Mouse (Mus musculus): ENCODE data around the gene Bmp10. TPM values are rescaled to one million over a fixed set of nuclear protein-coding genes. Genes with fewer than 3 reads are reported as not detected.
A peak's percentile ranks its signal among the peaks of the same experiment; 100 is the strongest.

Gene Bmp10
- total and polyA plus RNA-seq, 3 experiments = 51.0 to 60.1 (median 53.8) TPM

DNA sequence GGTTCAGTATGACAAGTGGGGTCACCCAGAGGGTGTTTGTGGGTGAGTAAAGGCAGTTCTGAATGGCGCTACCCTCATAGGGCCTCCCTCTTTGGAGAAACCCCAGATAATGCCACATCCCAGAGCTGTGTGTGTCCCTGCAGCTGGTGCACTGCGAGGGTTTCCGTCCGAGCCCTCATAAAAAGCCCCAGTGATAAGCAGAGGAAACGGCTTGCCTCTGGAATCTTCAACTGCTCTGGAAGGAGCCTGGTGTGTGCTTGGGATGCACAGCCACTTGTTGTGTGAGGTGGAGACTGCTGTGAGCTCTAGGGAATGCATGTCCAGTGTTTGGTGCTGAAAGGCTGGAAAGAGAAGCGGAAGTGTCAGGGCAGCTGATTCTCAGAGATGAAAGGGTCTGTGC, 27.3 kb upstream of the Bmp10 start:
- no peak overlapping the region for H3K4me3 ChIP-seq
- H3K27me3 ChIP-seq (ENCODE audit: control insufficient read depth, insufficient read depth, low read length) = no peaks in the 10 kb centered on the region
- no peak overlapping the region for H3K9ac ChIP-seq (ENCODE audit: low read depth, low read length)
- no peaks in the 10 kb centered on the region for H3K79me2 ChIP-seq (replicated peaks; ENCODE audit: control insufficient read depth, insufficient read depth, low read length)
- no peak for TF ChIP-seq CTCF (IDR thresholded peaks at IDR 0.05)
- TF ChIP-seq EP300 (IDR thresholded peaks at IDR 0.05; ENCODE audit: insufficient read depth, low read depth, low read length) = no peak
- TF ChIP-seq POLR2A (IDR thresholded peaks at IDR 0.05; ENCODE audit: insufficient read depth, low read depth, low read length) = no peak
- no peaks in the 10 kb centered on the region for H3K36me3 ChIP-seq (ENCODE audit: control insufficient read depth, insufficient read depth, low read length)
- peaks cover 2% of the 10 kb centered on the region for H3K4me1 ChIP-seq (ENCODE audit: control insufficient read depth, insufficient read depth, low read length)
- no peak for DNase-seq
- H3K27ac ChIP-seq = no peak overlapping the region
- WGBS = 25% methylated on average over 6 of the region's 6 CpGs
- intact Hi-C loops (cut with DNase I) = no loop called here

DNA sequence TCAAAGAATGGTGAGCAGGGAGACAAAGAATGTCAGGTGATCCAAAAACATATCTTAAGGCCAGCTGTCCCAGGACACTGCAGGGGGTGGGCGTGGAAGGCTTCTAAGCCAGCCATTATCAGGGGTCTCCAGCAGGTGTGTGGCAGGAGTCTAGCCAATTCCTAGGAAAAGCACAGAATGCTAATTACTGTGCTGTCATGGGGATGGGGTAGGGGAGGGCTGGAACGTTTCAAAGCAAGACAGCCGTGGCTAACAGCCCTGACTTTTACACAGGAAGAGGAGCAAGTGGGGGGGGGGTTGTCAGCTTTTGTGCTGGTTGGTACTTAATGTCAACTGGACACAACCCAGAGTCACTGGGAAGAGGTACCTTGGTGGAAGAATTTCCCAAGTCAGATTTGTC, 16.8 kb upstream of the Bmp10 start:
- no peaks in the 10 kb centered on the region for H3K4me1 ChIP-seq (ENCODE audit: control insufficient read depth, insufficient read depth, low read length)
- H3K79me2 ChIP-seq (replicated peaks; ENCODE audit: control insufficient read depth, insufficient read depth, low read length) = no peaks in the 10 kb centered on the region
- no peak overlapping the region for H3K4me3 ChIP-seq
- H3K9ac ChIP-seq (ENCODE audit: low read depth, low read length) = no peak overlapping the region
- H3K27ac ChIP-seq = no peak overlapping the region
- TF ChIP-seq CTCF (IDR thresholded peaks at IDR 0.05) = no peak
- TF ChIP-seq EP300 (IDR thresholded peaks at IDR 0.05; ENCODE audit: insufficient read depth, low read depth, low read length) = no peak
- intact Hi-C loops (cut with DNase I) = no loop called here
- no peaks in the 10 kb centered on the region for H3K27me3 ChIP-seq (ENCODE audit: control insufficient read depth, insufficient read depth, low read length)
- 44% methylated on average over 3 of the region's 3 CpGs for WGBS
- no peaks in the 10 kb centered on the region for H3K36me3 ChIP-seq (ENCODE audit: control insufficient read depth, insufficient read depth, low read length)
- no peak for DNase-seq

DNA sequence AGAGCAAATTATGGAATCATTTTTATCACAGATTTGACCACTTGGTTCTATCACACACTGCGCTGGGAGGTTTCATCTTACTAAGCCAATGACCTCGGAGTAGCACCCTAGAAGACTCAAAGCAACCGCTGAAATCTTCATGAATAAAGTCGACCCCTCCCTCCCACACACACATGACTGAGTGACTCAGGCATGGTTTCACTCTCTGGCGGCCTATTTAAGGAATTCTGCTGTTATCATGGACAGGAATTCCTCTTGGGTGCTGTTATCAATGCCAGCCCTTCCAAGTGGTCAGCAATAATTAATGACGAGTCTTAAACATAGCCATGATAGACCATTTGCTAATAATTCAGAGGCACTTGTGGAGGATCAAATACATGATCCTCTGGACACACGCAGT, 6.5 kb upstream of the Bmp10 start:
- Histone ChIP-seq H3K79me2 (replicated peaks; ENCODE audit: control insufficient read depth, insufficient read depth, low read length) (no peaks in the 10 kb centered on the region), H3K27ac (no peak overlapping the region), H3K27me3 (ENCODE audit: control insufficient read depth, insufficient read depth, low read length) (no peaks in the 10 kb centered on the region; the same call in 1 of the 2 replicates), H3K4me3 (no peak overlapping the region), H3K36me3 (ENCODE audit: control insufficient read depth, insufficient read depth, low read length) (no peaks in the 10 kb centered on the region), H3K9ac (ENCODE audit: low read depth, low read length) (no peak overlapping the region), H3K4me1 (ENCODE audit: control insufficient read depth, insufficient read depth, low read length) (peaks cover 3% of the 10 kb centered on the region)
- no peak for TF ChIP-seq POLR2A (IDR thresholded peaks at IDR 0.05; ENCODE audit: insufficient read depth, low read depth, low read length)
- TF ChIP-seq CTCF (IDR thresholded peaks at IDR 0.05) = no peak
- no peak for TF ChIP-seq EP300 (IDR thresholded peaks at IDR 0.05; ENCODE audit: insufficient read depth, low read depth, low read length)
- no peak for DNase-seq
- intact Hi-C loops (cut with DNase I) = no loop called here
- 27% methylated on average over 7 of the region's 7 CpGs for WGBS

DNA sequence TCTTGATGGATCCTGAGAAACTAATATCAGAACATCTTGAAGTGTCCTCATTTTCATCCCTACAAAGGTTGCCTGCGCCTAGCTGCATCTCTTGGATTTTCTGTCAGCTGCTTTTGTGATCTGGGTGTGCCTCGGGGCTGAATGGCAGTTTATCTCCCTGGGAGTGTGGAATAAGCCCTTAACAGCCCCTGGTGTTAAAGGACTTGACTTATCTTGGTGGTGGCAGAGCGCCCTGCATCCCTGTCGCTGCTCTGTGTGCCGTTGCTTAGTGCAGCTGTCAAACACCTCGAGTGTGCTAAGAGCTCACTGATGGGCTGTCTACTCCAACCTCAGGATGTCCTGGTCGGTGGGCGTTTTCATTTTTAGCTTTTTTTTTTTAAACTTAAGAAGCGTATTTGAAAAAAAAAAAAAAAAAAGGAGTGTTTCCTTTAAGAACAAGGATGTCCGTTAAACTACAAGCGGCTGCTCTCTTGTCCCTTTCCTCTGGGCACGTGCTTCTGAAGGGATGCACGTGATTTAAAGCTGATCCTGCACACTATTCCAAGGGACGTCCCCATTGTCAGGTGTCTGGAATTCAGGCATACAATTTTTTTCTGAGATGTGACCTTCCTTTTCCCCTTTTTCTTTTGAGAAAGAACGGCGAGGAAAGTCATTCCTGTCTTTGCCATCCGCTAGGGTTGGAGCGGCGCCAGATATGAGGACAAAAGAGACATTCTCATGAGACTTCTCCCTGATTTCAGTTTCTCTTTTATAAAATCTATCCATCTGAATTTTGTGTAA, 4.6 kb upstream of the Bmp10 start:
- WGBS = 14% methylated on average over 19 of the region's 19 CpGs
- Histone ChIP-seq H3K4me3 (peak overlapping the region; percentile 23), H3K27me3 (ENCODE audit: control insufficient read depth, insufficient read depth, low read length) (no peaks in the 10 kb centered on the region; the same call in 1 of the 2 replicates), H3K27ac (no peak overlapping the region), H3K79me2 (replicated peaks; ENCODE audit: control insufficient read depth, insufficient read depth, low read length) (no peaks in the 10 kb centered on the region), H3K9ac (ENCODE audit: low read depth, low read length) (no peak overlapping the region), H3K36me3 (ENCODE audit: control insufficient read depth, insufficient read depth, low read length) (no peaks in the 10 kb centered on the region), H3K4me1 (ENCODE audit: control insufficient read depth, insufficient read depth, low read length) (peaks cover 3% of the 10 kb centered on the region)
- DNase-seq = peak in 1 of 2 experiments; percentile 23
- intact Hi-C loops (cut with DNase I) = no loop called here
- TF ChIP-seq POLR2A (IDR thresholded peaks at IDR 0.05; ENCODE audit: insufficient read depth, low read depth, low read length) = no peak
- TF ChIP-seq CTCF (IDR thresholded peaks at IDR 0.05) = 0 out of 2 replicates have a peak, but pooled peaks have one; percentile 13
- TF ChIP-seq EP300 (IDR thresholded peaks at IDR 0.05; ENCODE audit: insufficient read depth, low read depth, low read length) = no peak

DNA sequence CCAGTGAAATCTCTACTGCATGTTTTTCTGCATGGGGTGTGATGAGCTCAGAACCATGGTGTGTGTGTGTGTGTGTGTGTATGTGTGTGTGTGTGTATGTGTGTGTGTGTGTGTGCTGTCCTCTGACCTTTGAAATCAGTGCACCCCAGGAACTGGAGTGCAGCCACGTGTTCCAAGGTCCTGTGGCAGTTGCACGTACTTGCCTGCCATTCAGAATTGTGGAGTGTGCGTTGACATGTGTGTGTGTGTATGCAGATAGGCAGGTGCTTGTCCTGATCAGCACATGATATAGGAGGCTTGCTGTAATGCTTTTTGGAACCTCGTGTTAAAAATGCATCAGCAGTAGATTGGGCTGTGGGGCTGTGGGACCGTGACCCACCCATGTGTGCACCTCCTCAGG, 1.8 kb upstream of the Bmp10 start:
- Histone ChIP-seq H3K27me3 (ENCODE audit: control insufficient read depth, insufficient read depth, low read length) (no peaks in the 10 kb centered on the region; the same call in 1 of the 2 replicates), H3K36me3 (ENCODE audit: control insufficient read depth, insufficient read depth, low read length) (no peaks in the 10 kb centered on the region), H3K27ac (no peak overlapping the region), H3K79me2 (replicated peaks; ENCODE audit: control insufficient read depth, insufficient read depth, low read length) (no peaks in the 10 kb centered on the region), H3K4me3 (no peak overlapping the region), H3K4me1 (ENCODE audit: control insufficient read depth, insufficient read depth, low read length) (peaks cover 3% of the 10 kb centered on the region), H3K9ac (ENCODE audit: low read depth, low read length) (no peak overlapping the region)
- intact Hi-C loops (cut with DNase I) = no loop called here
- no peak for DNase-seq
- 55% methylated on average over 5 of the region's 5 CpGs for WGBS
- TF ChIP-seq EP300 (IDR thresholded peaks at IDR 0.05; ENCODE audit: insufficient read depth, low read depth, low read length) = no peak
- no peak for TF ChIP-seq POLR2A (IDR thresholded peaks at IDR 0.05; ENCODE audit: insufficient read depth, low read depth, low read length)
- TF ChIP-seq CTCF (IDR thresholded peaks at IDR 0.05) = no peak

DNA sequence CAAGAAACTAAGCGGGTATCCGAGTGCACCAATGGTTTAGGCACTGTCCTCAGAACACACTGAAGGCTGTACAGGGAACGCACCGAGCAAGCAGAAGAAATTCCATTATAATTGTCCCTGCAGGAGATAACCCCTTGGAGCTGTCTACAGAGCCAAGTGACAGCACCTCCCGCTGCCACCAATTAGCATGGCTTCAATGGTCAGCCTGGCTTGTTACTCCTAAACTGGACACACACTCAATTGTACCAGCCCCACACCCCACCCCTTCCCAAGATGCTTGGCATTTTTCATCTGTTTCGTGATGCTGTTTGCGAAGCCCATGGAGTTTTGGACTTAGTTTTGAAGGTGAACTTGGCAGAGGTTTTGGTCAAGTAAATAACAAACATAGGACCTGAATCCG, 1.2 kb upstream of the Bmp10 start:
- no peak for TF ChIP-seq EP300 (IDR thresholded peaks at IDR 0.05; ENCODE audit: insufficient read depth, low read depth, low read length)
- TF ChIP-seq POLR2A (IDR thresholded peaks at IDR 0.05; ENCODE audit: insufficient read depth, low read depth, low read length) = no peak
- no peak for TF ChIP-seq CTCF (IDR thresholded peaks at IDR 0.05)
- Histone ChIP-seq H3K27ac (no peak overlapping the region), H3K27me3 (ENCODE audit: control insufficient read depth, insufficient read depth, low read length) (no peaks in the 10 kb centered on the region; the same call in 1 of the 2 replicates), H3K9ac (ENCODE audit: low read depth, low read length) (no peak overlapping the region), H3K4me3 (no peak overlapping the region), H3K79me2 (replicated peaks; ENCODE audit: control insufficient read depth, insufficient read depth, low read length) (no peaks in the 10 kb centered on the region), H3K4me1 (ENCODE audit: control insufficient read depth, insufficient read depth, low read length) (peaks cover 1% of the 10 kb centered on the region), H3K36me3 (ENCODE audit: control insufficient read depth, insufficient read depth, low read length) (no peaks in the 10 kb centered on the region)
- no peak for DNase-seq
- 54% methylated on average over 8 of the region's 8 CpGs for WGBS
- intact Hi-C loops (cut with DNase I) = no loop called here
